Mouse (Mus musculus) hindbrain, embryonic 16.5 days (tissue): Measurements from ENCODE around the gene Rgs6. TPM values are rescaled to one million over a fixed set of nuclear protein-coding genes. Genes with fewer than 3 reads are reported as not detected.

Experiments used
- ATAC-seq: fragments of 200-750 bp; cut with Nextera tagmentation; 2 replicates; pipeline ENCODE4 v1.8.0; 2017; ENCODE audit warnings: moderate TSS enrichment, moderate library complexity
- H3K27ac ChIP-seq: fragments of 300-500 bp; sonication (generic); 2 replicates; pipeline ENCODE4 v1.5.1; 2014; ENCODE audit warnings: low read depth, mild to moderate bottlenecking, control low read depth, low read length, moderate library complexity
- H3K27me3 ChIP-seq: fragments of 300-500 bp; sonication (generic); replicated peaks from 2 replicates; pipeline ENCODE4 v1.6.1; 2014; ENCODE audit warnings: low read length; ENCODE audit not compliant: control insufficient read depth, insufficient read depth
- H3K36me3 ChIP-seq: fragments of 300-500 bp; sonication (generic); 2 replicates; pipeline ENCODE4 v1.6.1; 2014; ENCODE audit warnings: mild to moderate bottlenecking, low read length, moderate library complexity, mixed read lengths; ENCODE audit not compliant: control insufficient read depth, insufficient read depth
- H3K4me1 ChIP-seq: fragments of 300-500 bp; sonication (generic); 2 replicates; pipeline ENCODE4 v1.6.1; 2014; ENCODE audit warnings: low read depth, low read length; ENCODE audit not compliant: control insufficient read depth, insufficient read depth
- H3K4me2 ChIP-seq: fragments of 300-500 bp; sonication (generic); 2 replicates; pipeline ENCODE4 v1.6.1; 2014; ENCODE audit warnings: mild to moderate bottlenecking, low read length, control low read depth, moderate library complexity
- H3K4me3 ChIP-seq: fragments of 300-500 bp; sonication (generic); 2 replicates; pipeline ENCODE4 v1.5.1; 2014; ENCODE audit warnings: mild to moderate bottlenecking, low read length, control low read depth, moderate library complexity
- H3K9ac ChIP-seq: fragments of 300-500 bp; sonication (generic); 2 replicates; pipeline ENCODE4 v1.6.1; 2014; ENCODE audit warnings: low read depth, mild to moderate bottlenecking, control low read depth, low read length, moderate library complexity
- H3K9me3 ChIP-seq: fragments of 300-500 bp; sonication (generic); 2 replicates; pipeline ENCODE4 v1.6.1; 2014; ENCODE audit warnings: mild to moderate bottlenecking, low read length, moderate library complexity; ENCODE audit not compliant: control insufficient read depth
- WGBS: fragments of 180-500 bp; shearing (Covaris S2); extraction: QIAGEN DNeasy Blood & Tissue Kit; methylation state at CpG from one replicate; pipeline ENCODE4 v1.1.7; 2014; 5-methylcytosine and 5-hydroxymethylcytosine counted together
- polyA plus RNA-seq: library from polyadenylated mRNA; unstranded; fragments of >200 nt; fragmentation: Nextera tagmentation; extraction: Ambion mirVana; gene quantifications from 2 replicates; pipeline ENCODE4 v1.2.1, GENCODE M21; 2015

Rgs6 gene
- polyA plus RNA-seq, 1 experiment from 2014 or later, result 10.1 TPM

DNA sequence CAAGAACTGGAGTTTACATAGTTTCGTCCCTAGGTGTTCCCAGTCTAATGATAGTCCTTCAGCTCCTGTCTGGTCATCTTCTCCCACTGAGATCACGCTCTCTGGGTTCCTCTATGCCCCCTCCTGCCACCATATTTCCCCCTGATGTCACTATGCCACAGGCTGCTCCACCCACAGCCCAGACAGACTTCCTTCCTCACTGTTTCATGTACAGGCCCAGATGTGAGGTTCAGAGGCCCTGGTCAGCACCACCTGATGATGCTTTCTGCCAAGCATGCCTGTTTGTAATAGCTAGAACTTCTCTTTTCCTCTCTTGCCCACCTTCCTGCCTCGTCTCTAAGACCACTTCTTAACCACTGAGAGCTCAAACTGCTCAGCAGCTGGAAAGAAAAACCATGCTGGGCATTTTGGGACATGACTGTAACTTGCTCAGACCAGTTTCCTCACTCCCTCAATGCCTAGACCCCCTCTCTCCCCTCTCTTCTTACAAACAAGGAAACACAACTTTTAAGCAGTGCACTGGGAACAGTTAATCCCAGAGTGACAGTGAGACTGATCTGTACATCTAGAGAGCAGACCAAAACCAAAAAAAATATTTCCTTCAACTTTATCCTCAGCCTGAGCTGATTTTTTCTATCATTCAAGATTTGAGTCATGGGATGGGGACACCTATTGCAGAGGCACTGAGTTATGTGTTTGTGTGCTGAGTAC lies 446.9 kb downstream of the Rgs6 start:
- H3K9ac ChIP-seq, result no peak overlapping the region
- H3K4me1 ChIP-seq, result peaks cover 22% of the 10 kb centered on the region
- no peaks in the 10 kb centered on the region for H3K36me3 ChIP-seq
- H3K27me3 ChIP-seq, result no peaks in the 10 kb centered on the region
- no peak overlapping the region for H3K27ac ChIP-seq
- no peak for ATAC-seq
- WGBS, result 82% methylated on average over 3 of the region's 3 CpGs
- H3K9me3 ChIP-seq, result no peaks in the 10 kb centered on the region
- H3K4me2 ChIP-seq, result no peak overlapping the region
- H3K4me3 ChIP-seq, result no peak overlapping the region

GRCm38 (mm10) chr12:83037798-83038560 lies 449.9 kb downstream of the Rgs6 start:
- WGBS, result 51% methylated on average over 25 of the region's 25 CpGs

GRCm38 (mm10) chr12:83038779-83039178 lies 450.7 kb downstream of the Rgs6 start:
- Histone ChIP-seq H3K4me1 (peaks cover 21% of the 10 kb centered on the region), H3K27ac (no peak overlapping the region), H3K9ac (no peak overlapping the region), H3K4me3 (no peak overlapping the region), H3K27me3 (no peaks in the 10 kb centered on the region), H3K36me3 (no peaks in the 10 kb centered on the region), H3K4me2 (no peak overlapping the region), H3K9me3 (no peaks in the 10 kb centered on the region)
- 69% methylated on average over 7 of the region's 7 CpGs for WGBS
- no peak for ATAC-seq

More at GRCm38 (mm10) chr12:83037798-83038560, 449.9 kb downstream of the Rgs6 start:
- Histone ChIP-seq H3K27me3 (no peaks in the 10 kb centered on the region), H3K36me3 (no peaks in the 10 kb centered on the region), H3K4me3 (no peak overlapping the region), H3K4me1 (peaks cover 21% of the 10 kb centered on the region), H3K9me3 (no peaks in the 10 kb centered on the region), H3K27ac (peak overlapping the region; percentile 10; the same call in 1 of the 2 replicates), H3K4me2 (no peak overlapping the region), H3K9ac (no peak overlapping the region; the same call in 1 of the 2 replicates)
- ATAC-seq, result 0 out of 2 replicates have a peak, but pooled peaks have one; percentile 45

- ATAC-seq, result no peak
- Histone ChIP-seq H3K36me3 (no peaks in the 10 kb centered on the region), H3K27ac (no peak overlapping the region), H3K4me1 (peaks cover 32% of the 10 kb centered on the region), H3K9me3 (no peaks in the 10 kb centered on the region), H3K9ac (no peak overlapping the region), H3K4me2 (no peak overlapping the region), H3K4me3 (no peak overlapping the region), H3K27me3 (no peaks in the 10 kb centered on the region)
- WGBS, result 52% methylated on average over 3 of the region's 3 CpGs
These were observed 451.8 kb downstream of the Rgs6 start for GRCm38 (mm10) chr12:83039859-83040258.

GRCm38 (mm10) chr12:83043980-83044620 lies 456.0 kb downstream of the Rgs6 start:
- Histone ChIP-seq H3K36me3 (no peaks in the 10 kb centered on the region), H3K27ac (peak overlapping the region; percentile 83), H3K9ac (0 out of 2 replicates have a peak overlapping the region, but pooled peaks have one; percentile 22), H3K27me3 (no peaks in the 10 kb centered on the region), H3K4me3 (no peak overlapping the region), H3K4me2 (peak overlapping the region; percentile 56), H3K4me1 (peaks cover 33% of the 10 kb centered on the region), H3K9me3 (no peaks in the 10 kb centered on the region)
- peak; percentile 66 for ATAC-seq
- WGBS, result 37% methylated on average over 6 of the region's 6 CpGs

DNA sequence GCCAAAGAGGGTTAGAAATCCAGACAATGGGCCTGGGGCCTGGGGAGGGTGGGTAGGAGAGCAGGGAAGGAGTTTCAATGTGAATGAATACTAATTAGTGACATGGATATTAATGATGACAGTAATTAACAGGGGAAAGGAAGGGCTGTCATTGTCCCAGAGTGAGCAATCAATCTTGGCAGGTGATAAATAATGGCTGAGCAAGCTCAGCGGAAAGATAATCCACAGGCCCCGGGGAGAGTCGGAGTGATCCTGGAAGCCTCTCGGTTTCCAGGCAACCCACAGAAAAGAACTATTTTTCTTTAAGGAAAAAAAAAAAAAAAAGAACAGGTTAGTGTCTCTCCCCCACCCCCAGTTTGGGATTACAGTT lies 456.5 kb downstream of the Rgs6 start:
- Histone ChIP-seq H3K27me3 (no peaks in the 10 kb centered on the region), H3K4me2 (peak overlapping the region; percentile 56), H3K9me3 (no peaks in the 10 kb centered on the region), H3K4me1 (peaks cover 28% of the 10 kb centered on the region), H3K4me3 (0 out of 2 replicates have a peak overlapping the region, but pooled peaks have one; percentile 5), H3K36me3 (no peaks in the 10 kb centered on the region), H3K27ac (peak overlapping the region; percentile 83), H3K9ac (peak overlapping the region; percentile 22; the same call in 1 of the 2 replicates)
- peak; percentile 81 for ATAC-seq
- 7% methylated on average over 4 of the region's 4 CpGs for WGBS

DNA sequence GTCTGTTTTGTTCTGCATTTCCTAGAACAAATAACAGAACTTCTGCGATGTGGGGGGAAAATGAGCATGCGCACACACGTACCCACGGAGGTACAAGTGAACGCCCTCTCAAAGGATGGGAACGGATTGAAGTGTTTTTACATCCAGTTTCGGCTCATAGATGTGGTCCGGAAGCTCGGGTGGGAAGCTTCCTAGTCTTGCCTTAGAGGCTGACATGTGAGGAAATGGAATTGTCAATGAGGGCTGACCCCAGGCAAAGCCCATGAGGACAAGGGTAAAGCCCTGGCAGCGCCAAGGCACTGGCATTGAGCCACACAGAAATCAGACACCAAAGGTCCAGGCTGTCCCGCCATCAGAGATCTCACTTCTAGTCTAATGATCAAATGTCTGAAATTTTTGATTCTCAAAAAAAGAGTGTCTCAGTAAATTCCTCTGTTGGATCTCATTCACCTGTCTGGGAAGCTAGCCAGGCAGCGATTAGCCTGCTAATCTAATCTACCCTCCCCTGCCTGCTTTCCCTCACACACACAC lies 457.0 kb downstream of the Rgs6 start:
- Histone ChIP-seq H3K4me1 (peaks cover 24% of the 10 kb centered on the region), H3K4me2 (peak overlapping the region; percentile 56), H3K9me3 (no peaks in the 10 kb centered on the region), H3K27me3 (no peaks in the 10 kb centered on the region), H3K27ac (peak overlapping the region; percentile 83), H3K9ac (peak overlapping the region; percentile 41; the same call in 1 of the 2 replicates), H3K4me3 (peak overlapping the region; percentile 5; the same call in 1 of the 2 replicates), H3K36me3 (no peaks in the 10 kb centered on the region)
- ATAC-seq, result peak; percentile 34
- WGBS, result 14% methylated on average over 12 of the region's 12 CpGs

DNA sequence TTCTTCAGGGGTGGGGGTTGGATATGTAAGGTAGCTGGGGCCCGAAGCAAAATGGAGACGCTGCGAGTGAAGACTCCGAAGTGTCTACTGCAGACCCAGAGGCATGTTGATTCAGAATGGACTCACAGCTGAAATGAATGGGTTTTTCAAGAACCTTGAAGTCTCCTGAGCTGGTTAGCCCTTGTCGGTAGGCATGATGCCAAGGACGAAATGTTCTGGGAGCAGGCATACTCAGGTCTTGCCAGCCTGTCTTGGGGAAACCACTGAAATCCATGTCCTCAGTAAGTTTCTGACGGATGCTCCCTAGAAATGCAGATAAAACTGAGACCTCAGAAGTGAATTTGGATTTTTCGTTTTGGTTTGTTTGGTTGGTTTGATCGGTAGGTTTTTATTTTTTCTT lies 458.6 kb downstream of the Rgs6 start:
- H3K4me3 ChIP-seq, result no peak overlapping the region
- H3K27ac ChIP-seq, result no peak overlapping the region
- no peak for ATAC-seq
- peaks cover 24% of the 10 kb centered on the region for H3K4me1 ChIP-seq
- no peak overlapping the region for H3K9ac ChIP-seq
- 95% methylated on average over 9 of the region's 9 CpGs for WGBS
- H3K4me2 ChIP-seq, result no peak overlapping the region
- H3K9me3 ChIP-seq, result no peaks in the 10 kb centered on the region
- H3K36me3 ChIP-seq, result no peaks in the 10 kb centered on the region
- H3K27me3 ChIP-seq, result no peaks in the 10 kb centered on the region
